Mouse (Mus musculus): ENCODE measurements around the gene Gm49380.

DNA sequence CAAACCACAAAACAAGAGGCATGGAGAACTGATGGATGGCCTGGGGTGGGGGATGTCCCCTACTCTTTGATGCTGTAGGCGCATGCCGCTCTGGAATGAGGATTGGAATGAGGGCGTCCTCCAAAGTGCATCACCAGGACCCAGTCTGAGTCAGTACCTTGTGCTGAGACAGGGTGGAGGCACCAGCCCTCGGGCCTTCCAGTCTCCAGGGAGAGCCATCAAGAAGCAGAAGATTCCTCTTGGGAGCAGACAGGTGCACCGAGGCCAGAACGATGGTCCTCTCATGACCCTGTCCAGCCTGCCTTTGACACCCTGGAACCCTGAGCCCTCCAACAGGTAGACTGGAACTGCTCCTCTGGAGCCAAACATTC is 45.4 kb downstream of the Gm49380 start:
- TF ChIP-seq CTCF (IDR thresholded peaks at IDR 0.05; ENCODE audit: borderline replicate concordance, extremely low read depth, insufficient read depth, insufficient read length) (no peak), POLR2A (IDR thresholded peaks at IDR 0.05; ENCODE audit: borderline replicate concordance, extremely low read depth, insufficient read depth, insufficient read length, poor library complexity, severe bottlenecking) (no peak)
